Mouse (Mus musculus) stomach, embryonic 15.5 days (tissue): ENCODE results near the gene Clp1. TPM values are rescaled to one million over a fixed set of nuclear protein-coding genes. Genes with fewer than 3 reads are reported as not detected.

ENCODE experiments used
- ATAC-seq: fragments of 200-750 bp; cut with Nextera tagmentation; 2 replicates; pipeline ENCODE4 v1.8.0; 2017; ENCODE audit warnings: low read depth, moderate number of reproducible peaks, moderate TSS enrichment; ENCODE audit not compliant: insufficient read depth, low FRiP score
- H3K27ac ChIP-seq: fragments of 300-500 bp; sonication (generic); 2 replicates; pipeline ENCODE4 v1.5.1; 2015; ENCODE audit warnings: mild to moderate bottlenecking, inconsistent platforms
- H3K27me3 ChIP-seq: fragments of 300-500 bp; sonication (generic); replicated peaks from 2 replicates; pipeline ENCODE4 v1.6.1; 2015; ENCODE audit warnings: inconsistent platforms
- H3K36me3 ChIP-seq: fragments of 300-500 bp; sonication (generic); 2 replicates; pipeline ENCODE4 v1.6.1; 2015; ENCODE audit warnings: inconsistent platforms
- H3K4me1 ChIP-seq: fragments of 300-500 bp; sonication (generic); 2 replicates; pipeline ENCODE4 v1.6.1; 2015; ENCODE audit warnings: inconsistent platforms
- H3K4me2 ChIP-seq: fragments of 300-500 bp; sonication (generic); 2 replicates; pipeline ENCODE4 v1.6.1; 2015; ENCODE audit warnings: mild to moderate bottlenecking, inconsistent platforms
- H3K4me3 ChIP-seq: fragments of 300-500 bp; sonication (generic); replicated peaks from 2 replicates; pipeline ENCODE4 v1.5.1; 2015; ENCODE audit warnings: inconsistent platforms
- H3K9ac ChIP-seq: fragments of 300-500 bp; sonication (generic); 2 replicates; pipeline ENCODE4 v1.6.1; 2015; ENCODE audit warnings: inconsistent platforms
- H3K9me3 ChIP-seq: fragments of 300-500 bp; sonication (generic); 2 replicates; pipeline ENCODE4 v1.6.1; 2016; ENCODE audit warnings: inconsistent platforms
- WGBS: fragments of 180-500 bp; shearing (Covaris S2); methylation state at CpG from one replicate; pipeline ENCODE4 v1.1.7; 2015; 5-methylcytosine and 5-hydroxymethylcytosine counted together
- polyA plus RNA-seq: library from polyadenylated mRNA; unstranded; fragments of >200 nt; fragmentation: Nextera tagmentation; extraction: Ambion mirVana; gene quantifications from 2 replicates; pipeline ENCODE4 v1.2.1, GENCODE M21; 2015

The Clp1 gene
- polyA plus RNA-seq = 23.7 and 26.9 TPM in 2 replicates

DNA sequence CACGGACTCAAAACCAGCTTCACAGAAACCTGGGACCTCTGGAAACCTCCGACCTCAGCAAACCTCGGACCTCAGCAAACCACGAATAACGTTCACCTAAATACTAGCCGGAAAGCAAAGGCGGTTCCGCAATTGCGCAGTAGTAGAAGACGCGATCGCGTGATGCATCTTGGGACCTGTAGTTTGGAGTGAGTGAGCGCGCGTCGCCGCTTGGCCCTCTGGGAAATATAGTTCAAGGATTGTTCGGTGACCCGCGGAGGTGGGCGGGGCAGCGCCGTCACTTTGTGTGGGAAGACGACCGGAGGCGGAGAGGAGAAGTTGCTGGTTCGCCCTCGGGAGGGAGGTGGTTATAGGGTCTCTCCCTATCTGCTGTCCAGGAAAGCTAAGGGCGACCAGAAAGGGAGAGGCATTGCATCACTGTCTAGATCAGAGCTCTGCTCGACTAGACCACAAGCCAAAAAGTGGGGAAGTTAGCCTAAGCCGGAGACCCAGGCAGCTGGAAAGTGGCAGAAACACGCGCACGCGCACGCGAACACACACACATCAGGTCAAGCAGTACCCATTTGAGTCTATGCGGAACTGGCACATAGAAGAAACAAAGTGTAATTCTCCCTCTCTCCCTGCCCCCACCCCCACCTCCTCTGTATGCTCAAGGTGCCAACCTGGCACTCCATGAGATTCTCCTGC, at the start of gene Clp1:
TSS of gene Clp1 (minus strand) at position 179 of the 687 bp plus-strand sequence.
- H3K9me3 ChIP-seq = no peaks in the 10 kb centered on the region
- peaks cover 9% of the 10 kb centered on the region; the same call in 1 of the 2 replicates for H3K36me3 ChIP-seq
- peak within 1 kb of the TSS; percentile 92 for H3K27ac ChIP-seq
- H3K4me1 ChIP-seq = peaks cover 13% of the 10 kb centered on the region
- H3K4me3 ChIP-seq = peak within 1 kb of the TSS; percentile 50
- ATAC-seq = peak; percentile 97
- WGBS = under 1% methylated on average over 39 of the region's 39 CpGs
- H3K27me3 ChIP-seq = no peaks in the 10 kb centered on the region
- peak within 1 kb of the TSS; percentile 76 for H3K4me2 ChIP-seq
- H3K9ac ChIP-seq = peak within 1 kb of the TSS; percentile 39; the same call in 1 of the 2 replicates

GRCm38 (mm10) chr2:84775665-84776064, 48.5 kb upstream of the Clp1 start:
- no peaks in the 10 kb centered on the region for H3K36me3 ChIP-seq
- WGBS = 65% methylated on average over 6 of the region's 6 CpGs
- no peak overlapping the region for H3K9ac ChIP-seq
- ATAC-seq = no peak
- H3K9me3 ChIP-seq = no peaks in the 10 kb centered on the region
- no peak overlapping the region for H3K4me3 ChIP-seq
- peak overlapping the region; percentile 9; the same call in 1 of the 2 replicates for H3K4me2 ChIP-seq
- no peaks in the 10 kb centered on the region for H3K27me3 ChIP-seq
- peaks cover 6% of the 10 kb centered on the region; the same call in 1 of the 2 replicates for H3K4me1 ChIP-seq
- peak overlapping the region; percentile 76; the same call in 1 of the 2 replicates for H3K27ac ChIP-seq

GRCm38 (mm10) chr2:84775241-84775640, 48.1 kb upstream of the Clp1 start, which contains the start of gene Serping1:
Serping1 (minus strand) TSS chr2:84775444.
- H3K4me1 ChIP-seq = peaks cover 6% of the 10 kb centered on the region; the same call in 1 of the 2 replicates
- peak; percentile 59; the same call in 1 of the 2 replicates for ATAC-seq
- peak within 1 kb of the TSS; percentile 76 for H3K27ac ChIP-seq
- H3K4me2 ChIP-seq = peak within 1 kb of the TSS; percentile 50
- H3K9me3 ChIP-seq = no peaks in the 10 kb centered on the region
- WGBS = 42% methylated on average over 9 of the region's 9 CpGs
- no peaks in the 10 kb centered on the region for H3K36me3 ChIP-seq
- no peak within 1 kb of the TSS for H3K9ac ChIP-seq
- H3K27me3 ChIP-seq = no peaks in the 10 kb centered on the region
- H3K4me3 ChIP-seq = peak within 1 kb of the TSS; percentile 31

DNA sequence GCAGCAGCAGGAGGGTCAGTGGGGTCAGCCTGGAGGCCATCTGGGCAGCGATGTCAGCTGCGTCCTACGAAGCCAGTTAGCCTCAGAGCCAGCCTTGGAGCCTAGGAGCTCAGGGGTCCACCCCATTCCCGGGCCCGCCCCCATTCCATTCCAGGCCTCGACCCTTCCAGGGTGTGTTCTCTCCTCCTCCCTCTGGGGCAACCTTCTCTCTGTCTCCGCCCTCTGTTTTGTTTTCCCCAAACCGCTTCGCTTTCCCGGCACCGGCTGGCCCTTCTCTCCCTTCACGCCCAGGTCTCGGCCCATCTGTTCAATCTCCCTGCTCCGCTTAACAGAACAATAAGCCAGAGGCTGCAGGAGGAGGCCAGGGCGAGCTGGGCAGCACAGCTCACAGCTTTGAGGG, 47.6 kb upstream of the Clp1 start:
- Histone ChIP-seq H3K27ac (peak overlapping the region; percentile 48), H3K9ac (no peak overlapping the region), H3K4me3 (peak overlapping the region; percentile 31), H3K27me3 (no peaks in the 10 kb centered on the region), H3K4me1 (peaks cover 6% of the 10 kb centered on the region; the same call in 1 of the 2 replicates), H3K4me2 (peak overlapping the region; percentile 50), H3K36me3 (no peaks in the 10 kb centered on the region), H3K9me3 (no peaks in the 10 kb centered on the region)
- 3% methylated on average over 15 of the region's 15 CpGs for WGBS
- ATAC-seq = peak; percentile 87

- no peaks in the 10 kb centered on the region for H3K36me3 ChIP-seq
- no peak overlapping the region for H3K9ac ChIP-seq
- no peak overlapping the region for H3K4me2 ChIP-seq
- H3K4me3 ChIP-seq = no peak overlapping the region
- no peaks in the 10 kb centered on the region for H3K27me3 ChIP-seq
- H3K4me1 ChIP-seq = peaks cover 6% of the 10 kb centered on the region; the same call in 1 of the 2 replicates
- ATAC-seq = no peak
- WGBS = 65% methylated on average over 5 of the region's 5 CpGs
- H3K27ac ChIP-seq = no peak overlapping the region
- no peaks in the 10 kb centered on the region for H3K9me3 ChIP-seq
These were observed 46.0 kb upstream of the Clp1 start for GRCm38 (mm10) chr2:84773195-84773594.

DNA sequence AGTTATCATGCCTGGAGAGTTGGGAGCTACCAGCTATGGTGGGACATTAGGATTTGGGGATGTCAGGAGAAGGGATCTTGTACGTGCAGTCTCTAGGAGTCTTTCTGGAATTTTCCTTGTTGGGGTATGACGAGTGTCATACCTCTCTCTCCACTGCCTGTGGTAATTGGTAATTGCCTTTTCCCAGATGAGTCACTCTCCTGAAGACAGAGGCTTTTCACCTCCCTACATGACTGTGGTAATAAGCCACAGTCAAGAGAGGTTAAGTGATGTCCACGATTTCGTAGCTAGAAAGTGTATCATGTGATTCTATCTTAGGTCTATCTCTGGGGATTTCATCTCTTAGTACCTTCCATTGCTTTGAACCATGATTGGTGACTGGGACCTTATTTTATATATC, 45.3 kb upstream of the Clp1 start:
- Histone ChIP-seq H3K27me3 (no peaks in the 10 kb centered on the region), H3K27ac (no peak overlapping the region), H3K9ac (no peak overlapping the region), H3K4me2 (no peak overlapping the region), H3K4me1 (peaks cover 6% of the 10 kb centered on the region; the same call in 1 of the 2 replicates), H3K9me3 (no peaks in the 10 kb centered on the region), H3K4me3 (no peak overlapping the region), H3K36me3 (no peaks in the 10 kb centered on the region)
- 86% methylated on average over 4 of the region's 4 CpGs for WGBS
- no peak for ATAC-seq

- H3K9me3 ChIP-seq = no peaks in the 10 kb centered on the region
- H3K4me1 ChIP-seq = peaks cover 4% of the 10 kb centered on the region; the same call in 1 of the 2 replicates
- no peak overlapping the region for H3K4me2 ChIP-seq
- H3K27me3 ChIP-seq = no peaks in the 10 kb centered on the region
- no peak overlapping the region for H3K27ac ChIP-seq
- H3K9ac ChIP-seq = no peak overlapping the region
- WGBS = 68% methylated on average over 6 of the region's 6 CpGs
- no peak for ATAC-seq
- 0 out of 2 replicates have a peak, but pooled peaks cover 2% of the 10 kb centered on the region for H3K36me3 ChIP-seq
- H3K4me3 ChIP-seq = no peak overlapping the region
These were observed 43.4 kb upstream of the Clp1 start for GRCm38 (mm10) chr2:84770501-84770900.

DNA sequence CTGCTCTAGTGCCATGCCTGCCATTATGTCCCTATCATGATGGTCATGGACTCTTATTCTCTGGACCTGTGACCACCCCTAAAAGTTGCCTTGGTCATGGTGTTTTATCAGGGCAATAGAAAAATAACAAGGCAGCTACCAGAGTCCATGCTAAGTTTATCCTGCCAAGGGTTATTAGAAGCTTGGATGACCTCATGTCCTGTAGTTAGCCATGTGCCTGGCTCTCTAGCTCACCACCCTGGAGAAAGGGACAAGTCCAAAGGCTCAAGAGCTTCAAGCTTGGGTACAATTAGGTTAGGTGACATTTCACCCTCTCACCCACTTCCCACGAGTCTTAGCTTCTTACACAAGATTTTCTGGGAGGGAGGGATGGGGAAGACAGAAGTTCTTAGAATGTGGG, 35.7 kb upstream of the Clp1 start:
- Histone ChIP-seq H3K9ac (no peak overlapping the region), H3K36me3 (0 out of 2 replicates have a peak, but pooled peaks cover 2% of the 10 kb centered on the region), H3K27me3 (no peaks in the 10 kb centered on the region), H3K4me2 (no peak overlapping the region), H3K4me1 (no peaks in the 10 kb centered on the region), H3K9me3 (no peaks in the 10 kb centered on the region), H3K27ac (no peak overlapping the region), H3K4me3 (no peak overlapping the region)
- ATAC-seq = no peak
- WGBS = 45% methylated on average over 1 of the region's 1 CpGs

- H3K27me3 ChIP-seq = no peaks in the 10 kb centered on the region
- no peak overlapping the region for H3K4me2 ChIP-seq
- H3K9ac ChIP-seq = no peak overlapping the region
- no peaks in the 10 kb centered on the region for H3K9me3 ChIP-seq
- 53% methylated on average over 4 of the region's 4 CpGs for WGBS
- ATAC-seq = no peak
- H3K36me3 ChIP-seq = 0 out of 2 replicates have a peak, but pooled peaks cover 2% of the 10 kb centered on the region
- H3K4me1 ChIP-seq = no peaks in the 10 kb centered on the region
- no peak overlapping the region for H3K4me3 ChIP-seq
- no peak overlapping the region for H3K27ac ChIP-seq
These were observed 35.1 kb upstream of the Clp1 start for GRCm38 (mm10) chr2:84762295-84762694.

DNA sequence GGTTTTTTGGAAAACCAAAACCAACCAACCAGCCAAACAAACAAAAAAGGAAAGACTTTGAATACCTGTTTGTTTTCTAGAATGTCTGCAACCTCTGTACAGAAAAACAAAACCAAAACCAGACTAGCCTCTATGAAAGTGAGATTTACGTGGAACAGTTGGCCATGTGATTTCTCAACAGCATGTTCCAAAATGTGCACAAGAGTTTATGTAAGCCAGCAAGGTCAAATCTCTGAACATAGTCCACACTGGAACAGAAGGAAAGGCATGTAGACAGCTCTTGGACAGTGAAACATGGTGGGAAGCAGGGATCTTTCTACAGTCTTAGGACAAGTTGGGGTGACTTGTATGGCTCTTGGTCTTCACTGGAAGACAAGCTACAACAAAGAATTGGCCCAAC, 34.7 kb upstream of the Clp1 start:
- Histone ChIP-seq H3K4me3 (no peak overlapping the region), H3K9me3 (no peaks in the 10 kb centered on the region), H3K4me1 (no peaks in the 10 kb centered on the region), H3K9ac (no peak overlapping the region), H3K27ac (no peak overlapping the region), H3K27me3 (no peaks in the 10 kb centered on the region), H3K36me3 (0 out of 2 replicates have a peak, but pooled peaks cover 2% of the 10 kb centered on the region), H3K4me2 (no peak overlapping the region)
- 84% methylated on average over 1 of the region's 1 CpGs for WGBS
- no peak for ATAC-seq

DNA sequence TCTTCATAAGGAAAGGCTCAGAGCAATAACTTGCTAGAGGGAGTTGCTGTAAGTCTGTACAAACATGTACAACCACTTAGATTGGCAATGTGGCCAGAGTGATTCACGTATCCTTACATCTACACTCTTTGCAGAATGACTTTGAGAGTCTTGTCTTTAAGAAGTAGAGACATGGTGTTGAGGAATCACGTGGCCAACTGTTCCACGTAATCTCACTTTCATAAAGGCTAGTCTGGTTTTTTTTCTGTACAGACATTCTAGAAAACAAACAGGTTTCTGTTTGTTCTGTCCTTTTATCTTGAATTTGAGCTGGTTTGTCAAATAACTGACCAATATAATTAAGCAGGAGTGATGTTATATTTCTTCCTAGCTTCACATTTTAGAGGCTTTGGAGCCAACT, 34.2 kb upstream of the Clp1 start:
- no peaks in the 10 kb centered on the region for H3K4me1 ChIP-seq
- no peak overlapping the region for H3K27ac ChIP-seq
- H3K27me3 ChIP-seq = no peaks in the 10 kb centered on the region
- no peaks in the 10 kb centered on the region for H3K36me3 ChIP-seq
- H3K9ac ChIP-seq = no peak overlapping the region
- no peak overlapping the region for H3K4me2 ChIP-seq
- WGBS = 71% methylated on average over 3 of the region's 3 CpGs
- no peaks in the 10 kb centered on the region for H3K9me3 ChIP-seq
- H3K4me3 ChIP-seq = no peak overlapping the region
- ATAC-seq = no peak

DNA sequence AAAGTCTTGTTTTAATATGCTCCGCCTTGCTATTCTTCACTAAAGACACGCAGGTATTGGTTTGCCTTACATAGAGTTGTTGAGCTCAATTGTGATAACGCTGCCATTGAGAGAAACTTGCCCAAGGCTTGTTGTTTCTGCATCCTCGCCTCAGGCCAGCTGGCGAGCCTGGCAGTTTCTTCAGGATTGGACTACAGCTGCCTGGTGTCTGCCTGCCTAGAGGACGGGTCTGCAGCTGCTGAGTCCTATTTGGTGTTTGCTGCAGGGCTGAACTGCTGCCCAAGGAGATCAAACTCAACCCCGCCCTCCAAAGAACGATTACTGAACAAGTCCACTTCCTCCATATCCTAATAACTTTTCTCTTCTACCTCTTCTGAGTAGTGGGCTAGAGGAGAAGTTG, 33.6 kb upstream of the Clp1 start:
- no peak for ATAC-seq
- 64% methylated on average over 8 of the region's 8 CpGs for WGBS
- H3K36me3 ChIP-seq = no peaks in the 10 kb centered on the region
- H3K27me3 ChIP-seq = no peaks in the 10 kb centered on the region
- H3K9me3 ChIP-seq = no peaks in the 10 kb centered on the region
- H3K4me1 ChIP-seq = no peaks in the 10 kb centered on the region
- H3K4me2 ChIP-seq = no peak overlapping the region
- H3K9ac ChIP-seq = no peak overlapping the region
- no peak overlapping the region for H3K27ac ChIP-seq
- no peak overlapping the region for H3K4me3 ChIP-seq
